Mouse (Mus musculus) spleen, postnatal 4 days (tissue): ENCODE data around the gene Zfp964.
"Not testable (repeated sequence)": the region's sequence is repeated elsewhere in the genome, so short reads cannot be mapped to it uniquely, and the experiment has no call there.

Source experiments
- DNase-seq, 2 experiments: peaks; one replicate each; pipeline ENCODE4 v3.0.0; 2022; ENCODE audit warnings: low spot score in 2 of 2

Gene Zfp964

GRCm38 (mm10) chr8:69654358-69654981 lies at the start of gene Zfp964:
Zfp964 (plus strand) TSS chr8:69654479.
- DNase-seq = peak; percentile 72 to 80

DNA sequence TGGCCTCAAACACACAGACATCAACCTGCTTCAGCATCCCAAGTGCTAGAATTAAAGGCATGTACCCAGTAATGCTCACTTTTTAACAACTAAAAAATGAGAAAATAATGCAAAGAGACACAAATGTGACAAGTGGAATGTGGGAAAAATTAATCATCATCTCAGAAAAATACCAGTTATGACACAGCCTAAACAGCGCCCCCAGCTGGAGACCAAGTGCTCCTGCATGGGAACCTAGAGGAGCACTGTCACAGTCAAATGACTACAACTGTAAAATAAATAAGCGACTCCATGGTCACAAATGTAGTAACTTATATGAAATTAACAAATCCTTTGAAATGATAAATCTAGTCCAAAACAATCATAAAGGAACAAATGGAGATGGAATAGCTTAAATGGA lies 39.6 kb upstream of the Zfp964 start:
- no peak for DNase-seq

DNA sequence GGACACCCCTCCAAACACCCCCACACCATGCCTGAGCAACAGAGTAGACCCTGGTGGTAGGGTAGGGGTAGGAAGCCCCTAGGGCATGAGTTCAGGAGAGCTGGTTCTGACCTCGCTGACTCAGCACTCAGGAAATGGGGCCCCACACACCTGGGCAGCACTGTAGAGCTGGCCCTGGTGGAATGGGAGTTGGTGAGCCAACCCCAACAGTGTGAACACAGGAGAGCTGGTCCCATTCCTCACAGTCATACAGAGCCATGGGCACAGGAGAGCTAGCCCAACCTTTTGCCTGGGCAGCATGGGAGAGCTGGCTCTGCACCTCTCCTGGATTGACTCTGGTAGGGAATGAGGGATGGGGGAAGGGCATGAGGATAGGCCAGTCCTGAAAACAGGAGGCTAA lies 36.2 kb upstream of the Zfp964 start:
- DNase-seq = no peak

GRCm38 (mm10) chr8:69625095-69625789 lies 29.0 kb upstream of the Zfp964 start, which contains the start of gene Zfp868:
Zfp868 (minus strand) TSS chr8:69625548.
- peak; percentile 98 to 99 for DNase-seq

DNA sequence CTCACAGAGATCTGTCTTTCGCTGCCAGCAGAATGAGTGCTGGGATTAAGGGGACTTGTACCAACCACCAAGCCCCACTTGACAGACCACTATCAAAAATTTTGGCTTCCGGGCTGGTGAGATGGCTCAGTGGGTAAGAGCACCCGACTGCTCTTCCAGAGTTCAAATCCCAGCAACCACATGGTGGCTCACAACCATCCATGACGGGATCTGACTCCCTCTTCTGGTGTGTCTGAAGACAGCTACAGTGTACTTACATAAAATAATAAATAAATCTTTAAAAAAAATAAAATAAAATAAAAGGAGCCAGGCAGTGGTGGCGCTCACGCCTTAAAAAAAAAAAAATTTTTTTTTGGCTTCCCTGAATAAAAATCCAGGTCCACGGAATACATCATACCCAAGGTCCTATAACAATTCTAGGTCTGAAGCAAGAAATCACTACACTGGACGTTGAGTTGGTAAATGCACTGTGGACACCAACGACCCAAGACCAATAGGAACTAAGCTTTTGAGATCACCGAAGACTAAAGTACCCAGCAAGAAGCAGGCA lies 396 bp upstream of the Zfp964 start:
- DNase-seq = peak in 1 of 2 experiments; percentile 6

DNA sequence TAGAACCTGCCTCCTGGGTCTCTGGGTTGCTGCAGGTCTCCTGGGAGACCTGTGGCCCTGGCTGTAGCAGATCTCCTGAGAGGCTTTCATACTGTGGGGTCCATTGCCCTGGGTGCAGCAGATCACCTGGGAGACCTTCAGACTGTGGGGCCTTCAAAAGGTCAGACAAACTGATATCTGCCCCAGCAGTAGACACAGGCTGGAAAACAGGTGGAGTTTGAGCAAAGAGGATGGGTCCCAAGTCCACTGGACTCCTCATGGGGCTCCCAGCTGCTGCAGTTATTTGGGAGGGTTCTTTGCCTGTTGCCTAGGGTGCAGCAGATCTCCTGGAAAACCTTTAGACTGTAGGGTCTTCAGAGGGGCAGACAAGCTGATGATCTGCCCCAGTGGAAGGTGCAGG lies 7.0 kb downstream of the Zfp964 start:
- DNase-seq = no peak

DNA sequence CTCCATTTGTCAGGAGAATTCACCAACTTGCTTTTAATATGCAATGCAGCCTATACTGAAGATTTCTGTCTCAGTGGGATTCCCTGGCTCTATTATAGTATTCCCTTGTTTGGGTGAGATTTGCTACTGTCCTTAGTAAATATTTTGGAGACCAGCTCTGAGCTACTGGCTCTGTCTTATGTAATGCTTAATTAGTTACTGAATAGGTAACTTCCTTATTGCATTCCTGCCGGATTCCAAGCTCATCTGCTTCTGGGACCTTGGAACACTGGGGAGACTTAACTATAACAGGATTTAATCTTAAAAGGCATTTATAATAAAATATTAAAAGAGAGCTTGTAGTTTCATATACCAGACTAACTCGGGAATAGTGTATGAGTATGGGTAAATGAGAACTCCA lies 10.8 kb downstream of the Zfp964 start:
- not testable (repeated sequence) for DNase-seq

DNA sequence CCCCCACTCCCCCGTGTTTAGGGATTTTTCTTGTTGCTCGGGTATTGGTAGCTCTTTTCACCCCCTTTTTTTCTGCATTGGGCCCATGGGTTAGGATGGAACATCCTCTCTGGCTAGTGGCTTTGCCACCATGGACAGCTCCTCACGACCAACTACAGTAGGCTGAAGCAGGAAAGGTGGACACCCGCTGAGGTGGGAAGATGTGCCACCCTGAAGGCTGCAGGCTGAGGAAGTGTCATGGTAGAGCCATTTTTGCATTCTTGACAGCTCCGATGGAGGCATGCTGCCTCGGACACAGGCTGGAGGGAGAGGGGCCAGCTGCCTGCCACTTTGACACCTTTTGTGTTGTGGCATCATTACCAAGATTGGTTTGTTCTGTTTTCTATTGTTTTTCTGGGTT lies 47.5 kb downstream of the Zfp964 start:
- DNase-seq = peak in 1 of 2 experiments; percentile 54

DNA sequence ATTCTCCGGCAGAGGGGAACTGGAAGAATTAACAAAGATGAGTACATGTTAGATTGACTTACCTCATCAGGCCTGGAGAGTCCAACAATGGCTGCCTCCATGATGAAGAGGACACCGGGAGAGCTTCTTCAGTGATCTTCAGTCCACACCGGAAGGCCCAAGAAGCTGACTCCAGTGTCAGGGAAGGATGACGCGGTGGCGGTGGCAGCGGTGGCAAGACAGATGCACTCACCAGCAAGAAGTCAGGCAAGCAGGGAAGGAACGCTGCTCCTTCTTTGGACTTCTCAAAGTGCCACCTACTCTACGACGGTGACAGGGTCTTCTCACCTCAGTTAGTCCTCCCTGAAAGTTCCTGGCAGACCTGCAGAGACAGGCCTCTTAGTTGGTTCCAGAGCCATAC lies 56.3 kb downstream of the Zfp964 start, which contains the start of gene Zfp869:
TSS of gene Zfp869 (minus strand) at position 101 of the 400 bp plus-strand sequence.
- peak in 1 of 2 experiments; percentile 28 for DNase-seq

DNA sequence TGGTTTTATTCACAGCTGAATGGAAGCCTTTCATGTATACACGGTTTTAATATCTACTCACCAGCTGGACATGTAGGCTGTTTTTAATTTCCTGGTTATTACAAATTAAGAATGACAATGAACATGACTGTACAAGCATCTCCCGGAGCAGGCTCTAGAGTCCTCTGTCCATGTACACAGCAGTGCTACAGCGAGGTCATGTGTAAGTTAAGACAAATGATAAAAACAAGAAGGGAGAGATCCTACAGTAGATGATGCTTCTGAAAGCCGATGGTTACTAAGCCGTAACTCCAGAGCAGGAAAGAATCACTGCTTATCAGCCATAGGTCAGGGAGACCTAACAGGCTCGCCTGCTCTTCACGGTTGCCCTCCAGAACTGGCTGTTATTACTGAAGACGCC lies 59.2 kb downstream of the Zfp964 start:
- DNase-seq = peak in 1 of 2 experiments; percentile 5

- DNase-seq = peak in 1 of 2 experiments; percentile 51
These were observed 61.1 kb downstream of the Zfp964 start for GRCm38 (mm10) chr8:69715366-69715765.
